Comparison of ENCODE assay signal across 9 mouse cellular contexts in genomic region chr8:87667914-87668643, GRCm38 (mm10).
DNase-seq lines count a peak whose midpoint lies in the region; ATAC-seq and TF ChIP-seq lines count a peak whose summit lies in the region.
"Had no signal": no experiment of that assay in that cellular context is flagged by ENCODE, and none has a peak within 500 bp of the region (broad histone marks: within the 10 kb centered on the region; RNA-seq: fewer than 3 reads in every experiment).

No protein-coding gene starts in this region.

- WGBS in forebrain, postnatal 0 days, result 30% methylated on average over 26 of the region's 26 CpGs
- WGBS in neural tube, embryonic 13.5 days, result 41% methylated on average over 26 of the region's 26 CpGs

- H3K4me2 ChIP-seq in forebrain, postnatal 0 days (ENCODE audit: low read depth), result peak overlapping the region; percentile 30
- 0 out of 2 replicates have a peak overlapping the region, but pooled peaks have one; percentile 11 for H3K4me2 ChIP-seq in neural tube, embryonic 13.5 days
- H3K4me2 ChIP-seq: liver, embryonic 15.5 days had no signal

- intact Hi-C loops in left cerebral cortex, postnatal 10 days (cut with DNase I), result no loop called here

- peak overlapping the region; percentile 54; the same call in 1 of the 2 replicates for H3K27ac ChIP-seq in forebrain, postnatal 0 days (ENCODE audit: low read depth, low read length)
- H3K27ac ChIP-seq in neural tube, embryonic 13.5 days (replicated peaks), result peak overlapping the region; percentile 86
- H3K27ac ChIP-seq: liver, embryonic 15.5 days had no signal

- H3K4me1 ChIP-seq in forebrain, postnatal 0 days (ENCODE audit: insufficient read depth), result peaks cover 13% of the 10 kb centered on the region; the same call in 1 of the 2 replicates
- peaks cover 68% of the 10 kb centered on the region for H3K4me1 ChIP-seq in neural tube, embryonic 13.5 days (replicated peaks)
- H3K4me1 ChIP-seq: liver, embryonic 15.5 days had no signal

- no peak overlapping the region; the same call in 1 of the 2 replicates for H3K4me3 ChIP-seq in forebrain, postnatal 0 days (ENCODE audit: low read depth, low read length)
- no peak overlapping the region for H3K4me3 ChIP-seq in neural tube, embryonic 13.5 days
- H3K4me3 ChIP-seq: liver, embryonic 15.5 days had no signal

- peak; percentile 34 to 67 for DNase-seq in left cerebral cortex, adult 18-20 months (ENCODE audit: low spot score in 2 of 2)
- DNase-seq in left cerebral cortex, postnatal 10 days (ENCODE audit: extremely low spot score in 1 of 2, low spot score in 2 of 2), result no peak
- DNase-seq in cerebellum, adult 18-20 months, result peak; percentile 80 to 81
- DNase-seq in forebrain, postnatal 0 days, result peak; percentile 78
- DNase-seq in yolk sac, embryonic 10.5 days (ENCODE audit: low spot score), result no peak
- no peak for DNase-seq in adrenal gland, adult 8-10 months

- no peak overlapping the region for H3K9ac ChIP-seq in forebrain, postnatal 0 days
- peak overlapping the region; percentile 52; the same call in 1 of the 2 replicates for H3K9ac ChIP-seq in neural tube, embryonic 13.5 days
- H3K9ac ChIP-seq: liver, embryonic 15.5 days had no signal

- H3K36me3 ChIP-seq in forebrain, postnatal 0 days (ENCODE audit: insufficient read depth), result no peaks in the 10 kb centered on the region
- no peaks in the 10 kb centered on the region for H3K36me3 ChIP-seq in neural tube, embryonic 13.5 days
- H3K36me3 ChIP-seq: liver, embryonic 15.5 days had no signal

- no peaks in the 10 kb centered on the region for H3K9me3 ChIP-seq in forebrain, postnatal 0 days (ENCODE audit: low read length)
- H3K9me3 ChIP-seq in neural tube, embryonic 13.5 days, result no peaks in the 10 kb centered on the region
- H3K9me3 ChIP-seq: liver, embryonic 15.5 days had no signal

- H3K27me3 ChIP-seq in forebrain, postnatal 0 days (ENCODE audit: insufficient read depth, low read length), result no peaks in the 10 kb centered on the region
- H3K27me3 ChIP-seq in neural tube, embryonic 13.5 days, result 0 out of 2 replicates have a peak, but pooled peaks cover 6% of the 10 kb centered on the region

- ATAC-seq in forebrain, postnatal 0 days, result peak; percentile 66
- peak; percentile 48; the same call in 1 of the 2 replicates for ATAC-seq in neural tube, embryonic 13.5 days (ENCODE audit: low read depth)
- no peak for ATAC-seq in erythroblast, adult 5-6 weeks (replicated peaks; ENCODE audit: low FRiP score, poor library complexity, severe bottlenecking)

- TF ChIP-seq CTCF in forebrain, postnatal 0 days (IDR thresholded peaks at IDR 0.05; ENCODE audit: low read depth), result no peak

Comparison
In these comparisons a context has a peak if more than half of its experiments do, and no peak if none do; other contexts are left out.
1. DNase-seq: peak in left cerebral cortex, adult 18-20 months (2 of 2), cerebellum, adult 18-20 months (2 of 2) and forebrain, postnatal 0 days (single experiment); none in left cerebral cortex, postnatal 10 days (0 of 2), yolk sac, embryonic 10.5 days (single experiment) and adrenal gland, adult 8-10 months (single experiment).